Mouse (Mus musculus): ENCODE measurements around the gene Abhd15. TPM values are rescaled to one million over a fixed set of nuclear protein-coding genes. Genes with fewer than 3 reads are reported as not detected.

The Abhd15 gene
- polyA plus RNA-seq, 1 experiment from 2014 or later, result 2.2 TPM

DNA sequence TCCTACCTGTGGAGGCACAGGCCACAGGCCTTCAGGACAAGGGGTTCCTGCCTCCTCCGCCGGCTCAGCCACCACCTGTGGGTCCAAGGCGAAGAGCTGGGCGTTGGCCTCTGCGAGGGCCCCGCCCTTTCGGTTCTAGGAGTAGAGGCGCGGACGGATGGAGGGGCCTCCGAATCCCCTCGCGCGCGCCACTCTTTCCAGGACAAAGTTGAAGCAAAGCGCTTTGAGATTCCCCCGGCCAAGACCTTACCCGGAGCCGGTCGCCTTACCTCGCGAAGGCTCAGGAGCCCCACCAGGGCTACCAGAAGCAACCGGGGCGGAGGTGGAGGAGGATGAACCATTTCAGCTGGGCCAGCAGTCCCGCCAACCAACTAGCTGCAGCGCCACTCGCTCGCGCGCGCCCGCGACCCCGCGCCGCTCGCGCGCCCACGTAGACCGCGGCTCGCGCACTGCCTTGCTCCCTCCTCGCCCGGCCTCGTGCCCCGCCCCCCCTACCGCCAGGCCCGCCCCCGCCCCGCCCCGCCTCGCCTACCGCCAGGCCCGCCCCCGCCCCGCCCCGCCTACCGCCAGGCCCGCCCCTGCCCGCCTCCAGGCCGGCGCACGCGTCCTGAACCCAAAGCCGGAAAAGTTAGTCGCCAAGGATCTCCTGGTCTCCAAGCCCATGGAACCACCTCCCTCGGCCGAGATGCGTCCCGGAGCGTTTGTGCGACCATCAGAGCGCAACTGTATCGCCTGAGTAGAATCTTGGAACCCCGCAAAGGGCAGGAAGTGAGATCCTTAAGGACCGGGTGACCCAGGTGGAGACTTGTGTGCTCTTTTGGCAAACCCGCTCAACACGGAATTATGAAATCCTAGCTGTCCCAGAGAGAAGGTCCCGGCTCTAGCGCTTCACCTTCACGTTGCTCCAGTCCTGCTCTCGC lies 1.8 kb upstream of the Abhd15 start:
- Histone ChIP-seq H3K4me2 (replicated peaks; ENCODE audit: low read depth) (peak overlapping the region; percentile 95), H3K4me3 (ENCODE audit: low read depth, low read length) (peak overlapping the region; percentile 69), H3K27ac (ENCODE audit: low read depth, low read length) (peak overlapping the region; percentile 81), H3K27me3 (replicated peaks; ENCODE audit: control insufficient read depth, insufficient read depth, low read length) (0 out of 2 replicates have a peak, but pooled peaks cover 4% of the 10 kb centered on the region), H3K36me3 (ENCODE audit: control insufficient read depth, insufficient read depth) (no peaks in the 10 kb centered on the region), H3K9me3 (ENCODE audit: control insufficient read depth) (no peaks in the 10 kb centered on the region), H3K9ac (ENCODE audit: low read depth, low read length) (peak overlapping the region; percentile 63), H3K4me1 (replicated peaks; ENCODE audit: control insufficient read depth, insufficient read depth, low read length) (peaks cover 8% of the 10 kb centered on the region; the same call in 1 of the 2 replicates)
- WGBS, result under 1% methylated on average over 53 of the region's 84 CpGs
- ATAC-seq, result peak; percentile 79
- TF ChIP-seq CTCF (IDR thresholded peaks at IDR 0.05; ENCODE audit: low read depth), result no peak

DNA sequence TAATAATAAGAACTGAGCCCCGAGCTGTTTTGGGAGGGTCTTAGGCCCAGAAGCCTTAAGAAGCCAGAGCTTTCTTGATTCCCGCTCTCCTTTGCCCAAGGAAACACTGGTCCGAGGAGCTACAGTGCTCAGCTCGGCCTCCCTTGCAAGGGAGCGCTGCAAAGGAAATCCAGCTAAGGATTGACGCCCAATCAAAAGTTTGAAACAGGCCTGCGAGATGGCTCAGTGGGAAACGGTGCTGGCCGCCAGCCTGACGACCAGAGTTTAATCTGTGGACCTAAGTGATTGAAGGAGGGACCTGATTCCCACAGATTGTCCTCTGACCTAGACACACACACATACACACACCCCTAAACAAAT lies 1.1 kb upstream of the Abhd15 start:
- Histone ChIP-seq H3K4me1 (replicated peaks; ENCODE audit: control insufficient read depth, insufficient read depth, low read length) (peaks cover 8% of the 10 kb centered on the region; the same call in 1 of the 2 replicates), H3K27me3 (replicated peaks; ENCODE audit: control insufficient read depth, insufficient read depth, low read length) (0 out of 2 replicates have a peak, but pooled peaks cover 4% of the 10 kb centered on the region), H3K36me3 (ENCODE audit: control insufficient read depth, insufficient read depth) (no peaks in the 10 kb centered on the region), H3K9me3 (ENCODE audit: control insufficient read depth) (no peaks in the 10 kb centered on the region), H3K4me3 (ENCODE audit: low read depth, low read length) (peak overlapping the region; percentile 69), H3K4me2 (replicated peaks; ENCODE audit: low read depth) (peak overlapping the region; percentile 95), H3K9ac (ENCODE audit: low read depth, low read length) (peak overlapping the region; percentile 42; the same call in 1 of the 2 replicates), H3K27ac (ENCODE audit: low read depth, low read length) (peak overlapping the region; percentile 60)
- ATAC-seq, result no peak
- 19% methylated on average over 10 of the region's 10 CpGs for WGBS
- TF ChIP-seq CTCF (IDR thresholded peaks at IDR 0.05; ENCODE audit: low read depth), result no peak

DNA sequence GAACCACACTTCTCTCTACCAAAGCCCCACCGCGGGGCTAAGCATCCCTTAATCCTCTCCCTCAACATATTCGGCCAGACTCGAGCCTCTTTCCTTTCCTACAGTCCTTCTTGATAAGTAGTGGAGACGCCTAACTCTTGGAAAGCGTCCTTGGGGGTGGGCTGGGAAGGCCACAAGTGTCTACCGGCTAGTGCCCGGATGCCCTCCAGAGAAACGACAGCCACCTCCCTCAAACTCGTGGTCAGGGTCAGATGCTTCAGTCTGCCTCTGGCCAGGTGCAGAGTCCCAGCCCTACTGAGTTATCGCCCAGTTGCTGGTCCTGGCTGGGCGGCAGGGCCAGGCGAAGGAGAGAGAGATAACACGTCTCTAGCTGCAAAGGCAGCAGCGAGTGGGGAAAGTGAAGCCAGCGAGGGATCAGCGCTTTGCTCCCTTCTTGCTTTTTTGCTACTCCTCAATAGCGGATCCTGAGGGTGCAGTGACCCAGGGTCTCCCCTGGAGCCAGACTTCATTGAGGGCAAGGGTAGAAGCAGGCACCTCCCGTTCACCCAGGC lies 565 bp upstream of the Abhd15 start:
- peaks cover 8% of the 10 kb centered on the region; the same call in 1 of the 2 replicates for H3K4me1 ChIP-seq (replicated peaks; ENCODE audit: control insufficient read depth, insufficient read depth, low read length)
- no peak for TF ChIP-seq CTCF (IDR thresholded peaks at IDR 0.05; ENCODE audit: low read depth)
- no peaks in the 10 kb centered on the region for H3K36me3 ChIP-seq (ENCODE audit: control insufficient read depth, insufficient read depth)
- no peaks in the 10 kb centered on the region for H3K9me3 ChIP-seq (ENCODE audit: control insufficient read depth)
- H3K27me3 ChIP-seq (replicated peaks; ENCODE audit: control insufficient read depth, insufficient read depth, low read length), result 0 out of 2 replicates have a peak, but pooled peaks cover 4% of the 10 kb centered on the region
- no peak for ATAC-seq
- peak overlapping the region; percentile 4; the same call in 1 of the 2 replicates for H3K27ac ChIP-seq (ENCODE audit: low read depth, low read length)
- 0 out of 2 replicates have a peak overlapping the region, but pooled peaks have one; percentile 42 for H3K9ac ChIP-seq (ENCODE audit: low read depth, low read length)
- 11% methylated on average over 19 of the region's 19 CpGs for WGBS
- peak overlapping the region; percentile 69 for H3K4me3 ChIP-seq (ENCODE audit: low read depth, low read length)
- H3K4me2 ChIP-seq (replicated peaks; ENCODE audit: low read depth), result peak overlapping the region; percentile 95

DNA sequence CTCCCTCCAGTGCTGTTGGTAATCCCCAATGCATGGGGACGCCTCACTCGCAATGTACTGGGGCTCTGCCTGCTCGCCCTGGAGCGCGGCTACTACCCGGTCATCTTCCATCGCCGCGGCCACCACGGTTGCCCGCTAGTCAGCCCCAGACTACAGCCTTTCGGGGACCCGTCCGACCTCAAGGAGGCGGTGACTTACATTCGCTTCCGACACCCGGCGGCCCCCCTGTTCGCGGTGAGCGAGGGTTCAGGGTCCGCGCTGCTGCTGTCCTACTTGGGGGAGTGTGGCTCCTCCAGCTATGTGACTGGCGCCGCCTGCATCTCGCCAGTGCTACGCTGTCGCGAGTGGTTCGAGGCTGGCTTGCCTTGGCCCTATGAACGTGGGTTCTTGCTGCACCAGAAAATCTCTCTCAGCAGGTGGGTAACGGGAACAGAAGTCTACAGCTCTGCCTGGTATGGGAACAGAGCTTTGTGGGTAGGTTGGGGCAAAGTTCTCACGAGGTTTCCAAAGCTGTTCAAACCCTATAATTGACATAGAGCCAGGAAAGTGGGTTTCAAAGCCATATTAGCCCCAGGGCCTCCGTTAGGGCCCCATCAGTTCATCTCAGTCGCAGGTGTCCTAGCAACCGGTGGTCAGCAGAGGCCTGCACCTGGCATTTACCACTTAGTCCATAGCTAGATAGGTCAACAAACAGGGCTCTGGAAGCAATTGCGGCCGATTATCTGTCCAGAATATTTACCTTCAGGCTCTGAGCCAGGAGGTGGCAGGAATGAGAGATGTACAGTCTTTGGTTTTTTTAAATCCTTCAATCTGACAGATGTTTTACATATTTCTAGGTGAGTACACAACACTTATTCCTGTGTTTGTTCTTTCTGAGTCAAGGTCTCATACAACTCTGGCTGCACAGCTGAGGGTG lies 974 bp downstream of the Abhd15 start, which contains the start of gene Trp53i13:
TSS of gene Trp53i13 (minus strand) at position 344 of the 916 bp plus-strand sequence.
- TF ChIP-seq CTCF (IDR thresholded peaks at IDR 0.05; ENCODE audit: low read depth), result no peak
- H3K27ac ChIP-seq (ENCODE audit: low read depth, low read length), result peak within 1 kb of the TSS; percentile 4; the same call in 1 of the 2 replicates

DNA sequence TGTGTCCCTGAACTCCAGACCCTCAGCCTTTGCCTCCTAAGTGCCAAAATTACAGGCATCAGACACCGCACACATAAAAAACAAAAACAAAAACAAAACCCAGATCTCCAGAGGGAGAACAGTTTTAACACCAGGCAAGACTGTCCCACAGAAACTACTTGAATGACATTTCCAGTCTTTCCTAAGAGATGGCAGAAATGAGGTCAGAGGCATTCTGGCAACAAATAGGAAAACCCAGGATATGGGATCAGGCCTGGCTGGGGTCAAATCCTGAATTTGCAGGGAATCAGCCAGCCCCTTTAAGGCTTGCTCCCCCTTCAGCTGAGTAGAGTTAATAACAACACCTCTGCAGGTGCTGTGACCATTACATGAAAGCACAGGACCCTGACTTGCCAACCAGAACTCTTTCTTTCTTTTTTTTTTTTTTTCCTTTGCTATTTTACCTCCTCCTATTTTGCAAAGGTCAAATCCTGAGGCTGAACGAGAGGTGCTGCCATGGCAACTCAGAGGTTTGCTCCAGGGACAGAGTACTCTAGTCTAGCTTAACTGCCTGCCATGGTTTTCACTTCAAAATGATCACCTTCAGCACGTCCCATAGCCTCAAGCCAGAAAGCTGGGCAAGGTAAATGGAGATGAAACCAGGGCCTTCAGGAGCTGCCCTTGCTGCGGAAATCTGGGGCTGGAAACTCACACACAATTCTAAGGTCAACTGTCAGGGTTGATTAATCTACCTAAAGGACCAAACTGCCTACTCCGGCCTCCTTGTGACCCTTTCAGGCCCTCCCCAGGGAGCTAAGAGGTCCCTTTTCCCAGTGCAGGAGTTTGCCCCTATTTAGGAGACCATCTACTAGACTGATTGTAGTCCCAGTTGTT lies 1.9 kb downstream of the Abhd15 start:
- no peak for ATAC-seq
- Histone ChIP-seq H3K9me3 (ENCODE audit: control insufficient read depth) (no peaks in the 10 kb centered on the region), H3K9ac (ENCODE audit: low read depth, low read length) (no peak overlapping the region), H3K27ac (ENCODE audit: low read depth, low read length) (no peak overlapping the region), H3K4me2 (replicated peaks; ENCODE audit: low read depth) (no peak overlapping the region), H3K36me3 (ENCODE audit: control insufficient read depth, insufficient read depth) (no peaks in the 10 kb centered on the region), H3K4me3 (ENCODE audit: low read depth, low read length) (no peak overlapping the region), H3K4me1 (replicated peaks; ENCODE audit: control insufficient read depth, insufficient read depth, low read length) (peaks cover 8% of the 10 kb centered on the region; the same call in 1 of the 2 replicates), H3K27me3 (replicated peaks; ENCODE audit: control insufficient read depth, insufficient read depth, low read length) (0 out of 2 replicates have a peak, but pooled peaks cover 4% of the 10 kb centered on the region)
- 81% methylated on average over 5 of the region's 5 CpGs for WGBS
- no peak for TF ChIP-seq CTCF (IDR thresholded peaks at IDR 0.05; ENCODE audit: low read depth)

More for the DNA sequence above, 974 bp downstream of the Abhd15 start, which contains the start of gene Trp53i13:
- Histone ChIP-seq H3K27me3 (replicated peaks; ENCODE audit: control insufficient read depth, insufficient read depth, low read length) (0 out of 2 replicates have a peak, but pooled peaks cover 4% of the 10 kb centered on the region), H3K4me2 (replicated peaks; ENCODE audit: low read depth) (peak within 1 kb of the TSS; percentile 95), H3K9ac (ENCODE audit: low read depth, low read length) (0 out of 2 replicates have a peak within 1 kb of the TSS, but pooled peaks have one; percentile 31), H3K4me3 (ENCODE audit: low read depth, low read length) (peak within 1 kb of the TSS; percentile 69), H3K36me3 (ENCODE audit: control insufficient read depth, insufficient read depth) (no peaks in the 10 kb centered on the region), H3K9me3 (ENCODE audit: control insufficient read depth) (no peaks in the 10 kb centered on the region), H3K4me1 (replicated peaks; ENCODE audit: control insufficient read depth, insufficient read depth, low read length) (peaks cover 8% of the 10 kb centered on the region; the same call in 1 of the 2 replicates)
- 10% methylated on average over 39 of the region's 39 CpGs for WGBS
- ATAC-seq, result peak; percentile 7; the same call in 1 of the 2 replicates
